In genomic region chr4:131141890-131142465, GRCm38 (mm10) we compare ENCODE assay signal across 16 mouse cellular contexts.
"Had no signal": no experiment of that assay in that cellular context is flagged by ENCODE, and none has a peak within 500 bp of the region (broad histone marks: within the 10 kb centered on the region; RNA-seq: fewer than 3 reads in every experiment).

No protein-coding gene starts in this region.

- H3K9me3 ChIP-seq: limb, embryonic 15.5 days; lung, embryonic 15.5 days; midbrain, embryonic 12.5 days had no signal

- H3K9ac ChIP-seq: limb, embryonic 12.5 days; limb, embryonic 15.5 days; liver, embryonic 14.5 days; liver, postnatal 0 days; lung, embryonic 15.5 days; midbrain, embryonic 12.5 days had no signal

- H3K27ac ChIP-seq: limb, embryonic 12.5 days; limb, embryonic 15.5 days; liver, embryonic 14.5 days; lung, embryonic 15.5 days; midbrain, embryonic 12.5 days had no signal

- H3K4me3 ChIP-seq: limb, embryonic 12.5 days; limb, embryonic 15.5 days; lung, embryonic 15.5 days; megakaryocyte, embryonic 14.5 days; midbrain, embryonic 12.5 days had no signal

- H3K36me3 ChIP-seq: limb, embryonic 12.5 days; limb, embryonic 15.5 days; lung, embryonic 15.5 days; midbrain, embryonic 12.5 days had no signal

- H3K4me2 ChIP-seq: limb, embryonic 12.5 days; limb, embryonic 15.5 days; liver, embryonic 11.5 days; lung, embryonic 15.5 days; midbrain, embryonic 12.5 days had no signal

- H3K4me1 ChIP-seq: limb, embryonic 12.5 days; limb, embryonic 15.5 days; lung, embryonic 15.5 days; megakaryocyte, embryonic 14.5 days had no signal

- H3K27me3 ChIP-seq: limb, embryonic 12.5 days; limb, embryonic 15.5 days; lung, embryonic 15.5 days; megakaryocyte, embryonic 14.5 days had no signal

- DNase-seq: kidney, adult 9 months; kidney, postnatal 14 days; kidney, postnatal 4 days; left cerebral cortex, postnatal 4 days; liver, postnatal 0 days; lung, postnatal 10 days; lung, postnatal 36 days; thymus, adult 2 months; thymus, postnatal 14 days had no signal

- ATAC-seq: liver, postnatal 0 days had no signal
